Mouse (Mus musculus) CH12.LX (cell line): ENCODE measurements around the gene Fbxl21. TPM values are rescaled to one million over a fixed set of nuclear protein-coding genes. Genes with fewer than 3 reads are reported as not detected.

Experiments used
- DNase-seq: peaks from one replicate; pipeline ENCODE4 v3.0.0-alpha.2; 2013; ENCODE audit errors: extremely low read depth
- H3K27ac ChIP-seq: 2 replicates; pipeline ENCODE4 v1.5.1; 2012; ENCODE audit warnings: low read depth, mild to moderate bottlenecking, control low read depth, moderate library complexity; ENCODE audit not compliant: insufficient read depth
- H3K27me3 ChIP-seq: replicated peaks from 2 replicates; pipeline ENCODE3; 2012; ENCODE audit warnings: inconsistent platforms
- H3K36me3 ChIP-seq, 2 experiments: replicated peaks in 1 of 2; 2 replicates each; pipeline versions ENCODE3 to v1.6.1; 2012; ENCODE audit warnings: inconsistent platforms in 1 of 2, low read length in 1 of 2, mild to moderate bottlenecking in 1 of 2, mixed read lengths in 1 of 2, moderate library complexity in 1 of 2; ENCODE audit not compliant: control insufficient read depth in 1 of 2, insufficient read depth in 1 of 2
- H3K4me1 ChIP-seq, 2 experiments: 2 replicates each; pipeline ENCODE4 v1.6.1; 2012; ENCODE audit warnings: inconsistent platforms in 1 of 2, moderate library complexity in 1 of 2; ENCODE audit not compliant: insufficient read depth in 2 of 2, control insufficient read depth in 1 of 2
- H3K4me2 ChIP-seq: 2 replicates; pipeline ENCODE4 v1.6.1; 2012; ENCODE audit warnings: low read depth, mild to moderate bottlenecking, control low read depth; ENCODE audit not compliant: poor library complexity, insufficient read depth, severe bottlenecking
- H3K4me3 ChIP-seq, 3 experiments: fragments of 150-350 bp in 1 of 3; sonication (generic) in 1 of 3; replicated peaks in 1 of 3; 2 replicates each; pipeline versions ENCODE3 to v1.5.1; 2011 to 2012; ENCODE audit warnings: low read depth in 2 of 3, low read length in 2 of 3, mild to moderate bottlenecking in 2 of 3, moderate library complexity in 2 of 3, control low read depth in 1 of 3, improper control_type of control experiment in 1 of 3, inconsistent platforms in 1 of 3, mixed read lengths in 1 of 3; ENCODE audit not compliant: poor library complexity in 1 of 3
- H3K79me2 ChIP-seq: replicated peaks from 2 replicates; pipeline ENCODE4 v1.6.1; 2012; ENCODE audit warnings: mild to moderate bottlenecking, moderate library complexity; ENCODE audit not compliant: control insufficient read depth, poor library complexity, insufficient read depth, severe bottlenecking; ENCODE audit errors: extremely low read depth
- H3K9ac ChIP-seq: 2 replicates; pipeline ENCODE4 v1.6.1; 2012; ENCODE audit warnings: low read depth, mild to moderate bottlenecking, control low read depth, moderate library complexity; ENCODE audit not compliant: insufficient read depth
- H3K9me3 ChIP-seq: replicated peaks from 2 replicates; pipeline ENCODE3; 2012; ENCODE audit warnings: low read length, inconsistent platforms, mixed read lengths
- CHD2 ChIP-seq: IDR thresholded peaks from 2 replicates; pipeline ENCODE4 v1.6.1; 2011; ENCODE audit warnings: low read length, improper control_type of control experiment
- E2F4 ChIP-seq: IDR thresholded peaks from 2 replicates; pipeline ENCODE4 v1.6.1; 2011; ENCODE audit warnings: low read depth, low read length, improper control_type of control experiment; ENCODE audit not compliant: insufficient replicate concordance
- ELF1 ChIP-seq: IDR thresholded peaks from 2 replicates; pipeline ENCODE4 v1.6.1; 2014; ENCODE audit warnings: low read depth, mild to moderate bottlenecking, inconsistent platforms, low read length, improper control_type of control experiment
- EP300 ChIP-seq: IDR thresholded peaks from 2 replicates; pipeline ENCODE4 v1.6.1; 2011; ENCODE audit warnings: low read length, improper control_type of control experiment
- HCFC1 ChIP-seq: IDR thresholded peaks from 2 replicates; pipeline ENCODE4 v1.6.1; 2012; ENCODE audit warnings: low read depth, mild to moderate bottlenecking, inconsistent platforms, low read length, improper control_type of control experiment
- IRF4 ChIP-seq: IDR thresholded peaks from 2 replicates; pipeline ENCODE4 v1.6.1; 2014; ENCODE audit warnings: low read depth, mild to moderate bottlenecking, inconsistent platforms, low read length, improper control_type of control experiment
- JUN ChIP-seq: IDR thresholded peaks from 2 replicates; pipeline ENCODE4 v1.6.1; 2011; ENCODE audit warnings: low read depth, mild to moderate bottlenecking, low read length, improper control_type of control experiment, moderate library complexity; ENCODE audit not compliant: insufficient read depth
- MAZ ChIP-seq: IDR thresholded peaks from 2 replicates; pipeline ENCODE4 v1.6.1; 2012; ENCODE audit warnings: low read depth, mild to moderate bottlenecking, inconsistent platforms, low read length, improper control_type of control experiment, moderate library complexity
- MEF2A ChIP-seq: IDR thresholded peaks from 2 replicates; pipeline ENCODE4 v1.6.1; 2014; ENCODE audit warnings: low read depth, mild to moderate bottlenecking, inconsistent platforms, low read length, improper control_type of control experiment, borderline replicate concordance
- NELFE ChIP-seq: IDR thresholded peaks from 2 replicates; pipeline ENCODE4 v1.6.1; 2011; ENCODE audit warnings: low read depth, low read length, improper control_type of control experiment
- NRF1 ChIP-seq: IDR thresholded peaks from 2 replicates; pipeline ENCODE4 v1.6.1; 2014; ENCODE audit warnings: low read depth, mild to moderate bottlenecking, inconsistent platforms, low read length, improper control_type of control experiment, moderate library complexity
- PAX5 ChIP-seq: IDR thresholded peaks from 2 replicates; pipeline ENCODE4 v1.6.1; 2012; ENCODE audit warnings: low read length, inconsistent platforms, mixed read lengths
- RAD21 ChIP-seq: IDR thresholded peaks from 2 replicates; pipeline ENCODE4 v1.6.1; 2011; ENCODE audit warnings: low read depth, mild to moderate bottlenecking, low read length, improper control_type of control experiment, moderate library complexity
- SMC3 ChIP-seq: IDR thresholded peaks from 2 replicates; pipeline ENCODE4 v1.6.1; 2011; ENCODE audit warnings: low read depth, low read length, improper control_type of control experiment
- TCF12 ChIP-seq: IDR thresholded peaks from 2 replicates; pipeline ENCODE4 v1.6.1; 2014; ENCODE audit warnings: low read depth, mild to moderate bottlenecking, inconsistent platforms, low read length, improper control_type of control experiment
- UBTF ChIP-seq: IDR thresholded peaks from 2 replicates; pipeline ENCODE4 v1.6.1; 2012; ENCODE audit warnings: low read depth, mild to moderate bottlenecking, inconsistent platforms, low read length, improper control_type of control experiment, moderate library complexity
- ZC3H11A ChIP-seq: IDR thresholded peaks from 2 replicates; pipeline ENCODE4 v1.6.1; 2012; ENCODE audit warnings: low read depth, mild to moderate bottlenecking, inconsistent platforms, low read length, improper control_type of control experiment
- ZKSCAN1 ChIP-seq: IDR thresholded peaks from 2 replicates; pipeline ENCODE4 v1.6.1; 2012; ENCODE audit warnings: low read depth, inconsistent platforms, low read length, improper control_type of control experiment, borderline replicate concordance
- ZNF384 ChIP-seq: IDR thresholded peaks from 2 replicates; pipeline ENCODE4 v1.6.1; 2012; ENCODE audit warnings: low read depth, low read length, improper control_type of control experiment, inconsistent platforms
- dilution Hi-C: fragments of 300-500 bp; cut with MboI; formaldehyde crosslinking; loops from 2 replicates; pipeline ENCODE4 v1.14.3; 2020; ENCODE audit warnings: low sequenced_read_pairs; ENCODE audit not compliant: extremely low pct_unique_long_range_greater_than_20kb, extremely low pct_ligation_motif_present
- in situ Hi-C: fragments of 300-500 bp; cut with MboI; formaldehyde crosslinking; loops from 3 replicates; pipeline ENCODE4 v1.14.3; 2019; ENCODE audit warnings: low sequenced_read_pairs, low pct_ligation_motif_present, low pct_unique_long_range_greater_than_20kb, mixed read lengths
- polyA plus RNA-seq: library from polyadenylated mRNA; unstranded; fragments of >175 nt; gene quantifications from 2 replicates; pipeline ENCODE4 v1.2.1, GENCODE M21; 2012; ENCODE audit warnings: low read depth; ENCODE audit not compliant: insufficient read length
- total RNA-seq, 2 experiments: library from RNA; depleted of rRNA; stranded (reverse); fragments of 300-350 nt in 1 of 2; fragments of >200 nt in 1 of 2; gene quantifications; 2 replicates each; pipeline ENCODE4 v1.2.3; 2012 to 2014

The Fbxl21 gene
- total and polyA plus RNA-seq, 3 experiments: not detected

GRCm38 (mm10) chr13:56581961-56582434 is 59.7 kb downstream of the Fbxl21 start:
- peaks cover 62% of the 10 kb centered on the region for H3K27me3 ChIP-seq

GRCm38 (mm10) chr13:56582720-56583119 is 60.4 kb downstream of the Fbxl21 start:
- H3K27ac ChIP-seq: no peak overlapping the region
- in situ Hi-C loops: no loop called here
- H3K79me2 ChIP-seq: no peaks in the 10 kb centered on the region
- H3K9me3 ChIP-seq: no peaks in the 10 kb centered on the region
- H3K4me3 ChIP-seq: no peak overlapping the region
- TF ChIP-seq ZKSCAN1 (no peak), EP300 (no peak), ZC3H11A (no peak), CHD2 (no peak), ELF1 (no peak), PAX5 (no peak), HCFC1 (no peak), TCF12 (no peak), NELFE (no peak), RAD21 (no peak), SMC3 (no peak), MAZ (no peak), NRF1 (no peak), UBTF (no peak), JUN (no peak), MEF2A (no peak), E2F4 (no peak), IRF4 (no peak), ZNF384 (no peak)
- no peaks in the 10 kb centered on the region for H3K36me3 ChIP-seq
- H3K4me1 ChIP-seq: peaks cover 0 to 4% of the 10 kb centered on the region in 2 experiments; a peak in 1 of 4 replicates
- no peak overlapping the region for H3K4me2 ChIP-seq
- DNase-seq: no peak
- no peak overlapping the region for H3K9ac ChIP-seq
- dilution Hi-C loops: no loop called here
- H3K27me3 ChIP-seq: peaks cover 65% of the 10 kb centered on the region

More at GRCm38 (mm10) chr13:56581961-56582434, 59.7 kb downstream of the Fbxl21 start:
- no peaks in the 10 kb centered on the region for H3K79me2 ChIP-seq
- no peaks in the 10 kb centered on the region for H3K9me3 ChIP-seq
- H3K36me3 ChIP-seq: no peaks in the 10 kb centered on the region
- dilution Hi-C loops (no loop called here), in situ Hi-C loops (no loop called here)
- DNase-seq: no peak
- H3K4me3 ChIP-seq: no peak overlapping the region
- H3K27ac ChIP-seq: no peak overlapping the region
- H3K4me1 ChIP-seq: peaks cover 0 to 4% of the 10 kb centered on the region in 2 experiments; a peak in 1 of 4 replicates
- TF ChIP-seq IRF4 (no peak), ELF1 (no peak), HCFC1 (no peak), MAZ (no peak)
- no peak overlapping the region for H3K4me2 ChIP-seq
- H3K9ac ChIP-seq: no peak overlapping the region
